Mouse (Mus musculus): ENCODE data around the gene Zfr.

DNA sequence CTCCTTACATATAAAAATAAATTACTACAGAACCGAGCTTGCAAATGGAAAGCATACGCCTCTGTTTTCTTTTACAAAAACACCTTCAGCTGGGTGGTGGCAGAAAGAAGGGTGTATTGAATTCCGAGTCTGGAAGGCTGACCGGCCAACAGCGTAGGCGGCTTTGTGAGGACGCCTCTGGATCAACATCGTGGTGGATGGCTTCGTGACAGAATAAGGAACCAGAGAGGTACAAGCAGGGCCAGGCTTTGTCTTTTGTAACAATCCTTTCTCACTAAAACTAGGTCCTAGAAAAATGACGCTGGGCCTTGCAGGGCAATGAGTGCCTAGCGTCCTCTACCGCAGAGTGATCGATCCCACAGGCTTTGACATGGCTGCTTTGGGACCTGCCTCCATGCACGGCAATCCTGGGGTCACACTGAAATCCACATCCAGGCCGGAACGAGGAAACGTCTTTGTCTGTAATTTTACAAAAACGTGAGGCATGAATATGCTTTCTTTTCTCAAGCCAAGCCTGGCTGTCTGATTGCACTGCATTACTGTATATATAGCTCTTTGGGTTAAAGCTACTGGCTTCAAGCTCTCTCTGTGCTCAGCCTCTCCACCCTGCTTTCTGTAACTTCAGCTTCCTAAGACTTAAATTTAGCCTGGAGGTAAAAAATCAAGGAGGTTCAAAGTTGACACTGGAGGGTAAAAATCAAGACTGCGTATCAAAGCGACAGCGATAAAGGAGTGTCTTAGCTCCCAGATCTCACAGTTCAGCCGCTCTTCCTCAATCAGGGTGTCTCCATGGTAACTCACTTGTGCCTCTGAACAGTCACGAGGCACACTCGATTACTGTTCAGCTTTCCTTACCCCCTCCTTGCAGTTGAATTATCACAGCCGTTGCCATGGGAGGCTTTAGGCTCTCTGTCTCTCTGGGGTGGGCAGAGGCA is 24.3 kb upstream of the Zfr start:
- TF ChIP-seq CTCF (conservative IDR thresholded peaks at IDR 0.05 in 1 of 2, IDR thresholded peaks at IDR 0.05 in 1 of 2; ENCODE audit: low read depth in 2 of 2, low read length in 2 of 2) (no peak), POLR2AphosphoS2 (IDR thresholded peaks at IDR 0.05; ENCODE audit: low read depth, low read length) (no peak), SIN3A (IDR thresholded peaks at IDR 0.05; ENCODE audit: low read length) (no peak), ZKSCAN1 (IDR thresholded peaks at IDR 0.05; ENCODE audit: borderline replicate concordance, low read depth, low read length) (no peak), POLR2A (IDR thresholded peaks at IDR 0.05; ENCODE audit: low read depth, low read length) (no peak), UBTF (IDR thresholded peaks at IDR 0.05; ENCODE audit: low read depth, low read length) (no peak), CHD2 (IDR thresholded peaks at IDR 0.05; ENCODE audit: low read length) (no peak), ETS1 (conservative IDR thresholded peaks at IDR 0.05; ENCODE audit: low read depth, low read length) (no peak), RCOR1 (conservative IDR thresholded peaks at IDR 0.05; ENCODE audit: low read depth, low read length) (no peak), USF1 (IDR thresholded peaks at IDR 0.05; ENCODE audit: low read depth, low read length) (no peak), MAX (IDR thresholded peaks at IDR 0.05; ENCODE audit: low read length) (no peak), EP300 (IDR thresholded peaks at IDR 0.05; ENCODE audit: low read length) (no peak)
